Mouse (Mus musculus) intestine, postnatal 0 days (tissue): ENCODE measurements at regions not wholly inside any gene's neighbourhood (a gene's known extent, or its start where the extent isn't known, plus 50 kb on each side); places are given as distances from the start of the nearest gene placed in this dataset.

ENCODE experiments used
- ATAC-seq: fragments of 200-750 bp; cut with Nextera tagmentation; 2 replicates; pipeline ENCODE4 v1.8.0; 2017; ENCODE audit warnings: mild to moderate bottlenecking, moderate TSS enrichment, moderate library complexity
- H3K27ac ChIP-seq: fragments of 300-500 bp; sonication (generic); 2 replicates; pipeline ENCODE4 v1.5.1; 2014; ENCODE audit warnings: mild to moderate bottlenecking, low read depth, low read length, moderate library complexity
- H3K27me3 ChIP-seq: fragments of 300-500 bp; sonication (generic); replicated peaks from 2 replicates; pipeline ENCODE4 v1.6.1; 2014; ENCODE audit warnings: low read length, mixed read lengths; ENCODE audit not compliant: control insufficient read depth, insufficient read depth
- H3K36me3 ChIP-seq: fragments of 300-500 bp; sonication (generic); 2 replicates; pipeline ENCODE4 v1.6.1; 2014; ENCODE audit warnings: mild to moderate bottlenecking, moderate library complexity; ENCODE audit not compliant: control insufficient read depth, insufficient read depth
- H3K4me1 ChIP-seq: fragments of 300-500 bp; sonication (generic); replicated peaks from 2 replicates; pipeline ENCODE4 v1.6.1; 2014; ENCODE audit warnings: antibody characterized with exemption, low read length, mixed read lengths; ENCODE audit not compliant: control insufficient read depth, insufficient read depth
- H3K4me2 ChIP-seq: fragments of 300-500 bp; sonication (generic); replicated peaks from 2 replicates; pipeline ENCODE4 v1.6.1; 2014; ENCODE audit warnings: low read depth, mild to moderate bottlenecking, moderate library complexity
- H3K4me3 ChIP-seq: fragments of 300-500 bp; sonication (generic); 2 replicates; pipeline ENCODE4 v1.5.1; 2014; ENCODE audit warnings: low read depth, low read length
- H3K9ac ChIP-seq: fragments of 300-500 bp; sonication (generic); 2 replicates; pipeline ENCODE4 v1.6.1; 2014; ENCODE audit warnings: mild to moderate bottlenecking, low read depth, low read length
- H3K9me3 ChIP-seq: fragments of 300-500 bp; sonication (generic); 2 replicates; pipeline ENCODE4 v1.6.1; 2016; ENCODE audit warnings: mixed run types; ENCODE audit not compliant: control insufficient read depth
- CTCF ChIP-seq: sonication (generic); IDR thresholded peaks from 2 replicates; pipeline ENCODE4 v1.5.1; 2016; ENCODE audit warnings: low read depth, mild to moderate bottlenecking, control low read depth, antibody characterized with exemption, moderate library complexity
- WGBS: fragments of 180-500 bp; shearing (Covaris S2); extraction: QIAGEN DNeasy Blood & Tissue Kit; methylation state at CpG from one replicate; pipeline ENCODE4 v1.1.7; 2014; 5-methylcytosine and 5-hydroxymethylcytosine counted together

DNA sequence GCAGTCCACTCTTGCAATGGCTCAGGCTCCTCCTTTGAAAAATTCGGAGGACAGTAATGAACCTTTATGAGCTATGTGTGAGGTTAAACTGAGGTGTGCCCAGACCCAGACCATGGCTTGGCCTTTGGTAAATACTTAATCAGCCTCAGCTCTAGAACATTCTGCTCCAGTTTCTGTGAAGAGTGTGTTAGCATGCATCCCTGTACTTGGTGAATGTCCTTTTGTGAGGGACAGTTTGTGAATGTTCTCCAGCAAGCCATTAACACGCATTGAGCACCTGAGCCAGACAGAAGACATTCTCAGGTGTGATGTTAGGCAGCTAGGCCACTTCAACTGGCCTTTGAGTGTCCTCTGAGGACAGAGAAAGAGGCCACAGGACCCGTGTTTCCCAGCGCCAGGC lies 105.8 kb upstream of the Trpm1 start:
- H3K27ac ChIP-seq, result no peak overlapping the region
- no peaks in the 10 kb centered on the region for H3K36me3 ChIP-seq
- WGBS, result 78% methylated on average over 4 of the region's 4 CpGs
- no peak for TF ChIP-seq CTCF
- H3K9ac ChIP-seq, result no peak overlapping the region
- H3K4me3 ChIP-seq, result no peak overlapping the region
- H3K4me1 ChIP-seq, result no peaks in the 10 kb centered on the region
- no peaks in the 10 kb centered on the region for H3K9me3 ChIP-seq
- H3K4me2 ChIP-seq, result peak overlapping the region; percentile 75; the same call in 1 of the 2 replicates
- ATAC-seq, result no peak
- no peaks in the 10 kb centered on the region for H3K27me3 ChIP-seq

DNA sequence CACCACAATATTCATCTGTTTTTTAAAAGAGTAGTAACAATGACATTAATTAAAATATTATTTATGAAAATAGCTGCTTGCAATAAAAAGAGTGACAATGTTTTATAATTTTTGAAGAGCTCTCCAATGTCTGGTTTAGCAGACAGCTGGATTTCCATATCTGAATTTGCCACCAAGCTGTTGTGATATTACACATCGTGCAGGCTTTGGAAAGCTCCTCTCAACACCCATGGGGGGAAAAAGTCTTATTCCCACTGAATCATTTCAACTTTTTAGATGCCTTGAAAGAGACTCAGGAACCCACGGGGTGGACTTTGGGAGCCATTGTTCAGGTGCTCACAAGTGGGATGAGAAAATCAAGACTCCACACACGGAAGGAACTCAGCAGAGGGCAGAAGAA lies 106.6 kb upstream of the Klf13 start:
- Histone ChIP-seq H3K4me2 (no peak overlapping the region), H3K4me3 (no peak overlapping the region), H3K27me3 (no peaks in the 10 kb centered on the region), H3K36me3 (no peaks in the 10 kb centered on the region), H3K27ac (no peak overlapping the region), H3K9ac (no peak overlapping the region), H3K4me1 (no peaks in the 10 kb centered on the region), H3K9me3 (0 out of 2 replicates have a peak, but pooled peaks cover 4% of the 10 kb centered on the region)
- ATAC-seq, result no peak
- WGBS, result 80% methylated on average over 3 of the region's 3 CpGs
- no peak for TF ChIP-seq CTCF

DNA sequence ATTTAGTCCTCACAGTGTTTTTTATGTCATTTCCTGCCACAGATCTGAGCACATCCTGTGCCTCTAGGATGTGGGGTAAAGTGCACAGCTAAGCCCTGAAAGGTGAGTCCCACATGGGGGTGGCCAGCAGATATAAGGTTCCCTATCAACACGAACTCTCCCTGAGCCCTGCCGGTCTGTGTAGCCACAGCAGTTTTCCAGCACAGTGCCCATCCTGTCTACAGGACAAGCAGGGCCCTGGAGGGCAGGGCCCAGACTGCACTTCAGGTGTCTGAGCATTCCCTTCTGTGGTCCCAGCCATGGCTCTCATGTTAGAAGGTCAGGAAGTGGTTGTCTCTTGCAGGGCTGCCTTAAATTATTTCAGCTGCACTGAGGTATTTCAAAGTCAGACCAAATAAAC lies 104.3 kb upstream of the Klf13 start:
- Histone ChIP-seq H3K27ac (no peak overlapping the region), H3K9me3 (0 out of 2 replicates have a peak, but pooled peaks cover 4% of the 10 kb centered on the region), H3K9ac (no peak overlapping the region), H3K36me3 (no peaks in the 10 kb centered on the region), H3K4me3 (no peak overlapping the region), H3K4me2 (no peak overlapping the region), H3K27me3 (no peaks in the 10 kb centered on the region), H3K4me1 (no peaks in the 10 kb centered on the region)
- TF ChIP-seq CTCF, result no peak
- ATAC-seq, result no peak
- 52% methylated on average over 2 of the region's 2 CpGs for WGBS

DNA sequence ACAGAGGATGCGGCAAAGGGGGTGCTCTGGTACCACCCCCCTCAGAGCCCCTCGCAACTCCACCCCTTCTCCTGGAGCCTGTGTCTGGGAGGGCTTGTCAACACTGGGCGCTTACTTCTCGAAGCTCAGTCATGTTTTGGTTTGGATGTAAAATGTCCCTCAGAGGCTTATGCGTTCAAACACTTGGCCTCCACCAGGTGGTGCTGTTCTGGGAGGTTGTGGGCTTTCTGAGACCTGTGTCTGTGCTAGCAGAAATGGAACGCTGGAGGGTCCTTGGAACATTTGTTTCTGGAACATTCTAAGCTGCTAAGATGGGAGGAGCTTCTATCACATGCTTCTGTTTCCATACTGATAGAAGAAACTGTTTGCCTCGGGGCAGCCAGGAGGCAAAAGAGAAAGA lies 102.6 kb upstream of the Klf13 start:
- Histone ChIP-seq H3K27ac (no peak overlapping the region), H3K9ac (no peak overlapping the region), H3K36me3 (no peaks in the 10 kb centered on the region), H3K9me3 (0 out of 2 replicates have a peak, but pooled peaks cover 4% of the 10 kb centered on the region), H3K4me2 (no peak overlapping the region), H3K4me1 (no peaks in the 10 kb centered on the region), H3K27me3 (no peaks in the 10 kb centered on the region), H3K4me3 (no peak overlapping the region)
- 93% methylated on average over 7 of the region's 7 CpGs for WGBS
- TF ChIP-seq CTCF, result peak; percentile 35; the same call in 1 of the 2 replicates
- ATAC-seq, result no peak

DNA sequence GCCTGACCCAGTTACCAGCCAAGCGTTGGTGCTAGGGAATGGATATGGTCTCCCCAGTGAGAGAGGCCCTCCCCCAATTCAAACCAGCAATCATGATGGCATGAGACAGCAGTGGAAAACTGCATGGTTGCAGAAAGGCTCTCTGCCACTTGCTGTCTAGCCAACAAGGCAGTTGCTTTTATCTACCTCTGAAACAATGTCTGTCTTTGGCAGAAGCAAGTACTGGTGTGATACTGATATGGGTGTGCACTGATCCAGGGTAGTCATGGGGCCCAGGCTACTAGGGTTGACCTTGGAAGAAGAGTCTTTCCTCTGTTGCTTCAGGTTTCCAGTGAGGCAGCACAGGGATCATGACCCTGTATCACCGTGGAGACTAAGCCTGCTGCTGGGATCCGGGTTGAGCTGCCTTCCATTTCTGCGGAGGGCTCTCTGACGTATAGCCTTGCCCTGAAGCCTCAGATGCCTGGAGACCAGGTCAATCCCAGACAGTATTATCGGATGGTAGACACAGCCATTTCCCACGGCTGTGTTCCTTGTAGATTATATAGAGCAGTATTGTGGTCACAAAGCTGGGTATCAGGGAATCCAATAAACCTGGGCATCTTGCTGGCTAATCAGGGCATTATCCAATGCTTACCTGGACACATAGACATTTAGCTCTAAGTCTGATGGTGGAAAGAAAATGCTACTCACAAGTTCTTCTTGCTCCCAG lies 101.5 kb upstream of the Klf13 start:
- 68% methylated on average over 7 of the region's 7 CpGs for WGBS
- Histone ChIP-seq H3K27ac (no peak overlapping the region), H3K9ac (no peak overlapping the region), H3K4me3 (no peak overlapping the region), H3K4me1 (no peaks in the 10 kb centered on the region), H3K4me2 (no peak overlapping the region), H3K27me3 (no peaks in the 10 kb centered on the region), H3K36me3 (no peaks in the 10 kb centered on the region), H3K9me3 (0 out of 2 replicates have a peak, but pooled peaks cover 4% of the 10 kb centered on the region)
- ATAC-seq, result no peak
- no peak for TF ChIP-seq CTCF

DNA sequence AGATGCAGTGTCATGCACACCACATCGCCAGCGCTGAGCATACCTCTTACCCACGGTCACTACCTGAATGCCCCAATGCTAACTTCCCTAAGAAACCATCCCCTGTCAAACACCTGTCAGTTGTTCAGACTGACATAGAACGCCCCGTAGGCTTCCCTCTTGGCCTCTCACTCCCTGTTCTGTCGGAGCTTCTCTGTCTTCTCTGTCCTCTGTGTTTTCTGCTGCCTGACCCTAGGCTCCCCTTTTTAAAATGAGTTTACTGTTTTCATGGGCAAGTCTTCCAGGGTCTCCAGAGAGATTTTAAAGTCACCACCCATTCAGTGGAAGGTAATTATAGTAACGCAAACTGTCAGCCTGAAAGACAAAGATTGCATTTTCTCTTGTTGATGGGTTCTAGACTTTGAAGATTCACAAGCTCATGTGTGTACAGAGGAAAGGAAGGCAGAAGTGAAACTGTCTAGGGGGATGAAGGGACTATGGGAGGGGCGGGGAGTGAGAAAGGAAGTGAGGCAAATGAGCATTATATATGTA lies 99.1 kb upstream of the Klf13 start:
- Histone ChIP-seq H3K9me3 (0 out of 2 replicates have a peak, but pooled peaks cover 4% of the 10 kb centered on the region), H3K27ac (no peak overlapping the region), H3K4me2 (no peak overlapping the region), H3K4me1 (no peaks in the 10 kb centered on the region), H3K36me3 (no peaks in the 10 kb centered on the region), H3K27me3 (no peaks in the 10 kb centered on the region), H3K9ac (no peak overlapping the region), H3K4me3 (no peak overlapping the region)
- 82% methylated on average over 8 of the region's 8 CpGs for WGBS
- TF ChIP-seq CTCF, result no peak
- no peak for ATAC-seq
